Mouse (Mus musculus): ENCODE measurements around the gene Lpin1. TPM values are rescaled to one million over a fixed set of nuclear protein-coding genes. Genes with fewer than 3 reads are reported as not detected.

Lpin1 gene
- total RNA-seq, 2 experiments from 2014 or later, result 130 to 137 TPM

Other genes starting within 250 kb of the Lpin1 start
- gene Ntsr2, start 42.4 kb upstream of the Lpin1 start, total RNA-seq (2021), result 1 to 10 TPM; 7.4 TPM
- under 1 TPM; 0.19 to 0.90 TPM for gene Greb1, start 189.9 kb upstream of the Lpin1 start, total RNA-seq (2021)
- gene E2f6, start 200.0 kb upstream of the Lpin1 start, total RNA-seq (2021), result 10 to 100 TPM; 57.2 to 60.7 TPM